Mouse (Mus musculus) kidney, postnatal 0 days (tissue): ENCODE measurements around the gene Skp1a. TPM values are rescaled to one million over a fixed set of nuclear protein-coding genes. Genes with fewer than 3 reads are reported as not detected.
A peak's percentile ranks its signal among the peaks of the same experiment; 100 is the strongest.

Source experiments
- ATAC-seq: fragments of 200-750 bp; cut with Nextera tagmentation; replicated peaks from 2 replicates; pipeline ENCODE4 v1.8.0; 2017; ENCODE audit warnings: low read depth, moderate number of reproducible peaks, moderate TSS enrichment, moderate library complexity; ENCODE audit not compliant: low FRiP score
- DNase-seq: peaks from one replicate; pipeline ENCODE4 v3.0.0-alpha.2; 2016; ENCODE audit warnings: low spot score
- H3K27ac ChIP-seq: fragments of 300-500 bp; sonication (generic); 2 replicates; pipeline ENCODE4 v1.5.1; 2014; ENCODE audit warnings: mild to moderate bottlenecking
- H3K27me3 ChIP-seq: fragments of 300-500 bp; sonication (generic); 2 replicates; pipeline ENCODE4 v1.6.1; 2014; ENCODE audit warnings: low read length, mixed read lengths; ENCODE audit not compliant: insufficient read depth
- H3K36me3 ChIP-seq: fragments of 300-500 bp; sonication (generic); 2 replicates; pipeline ENCODE4 v1.6.1; 2014; ENCODE audit warnings: low read length, mixed read lengths; ENCODE audit not compliant: insufficient read depth
- H3K4me1 ChIP-seq: fragments of 300-500 bp; sonication (generic); replicated peaks from 2 replicates; pipeline ENCODE4 v1.6.1; 2014; ENCODE audit warnings: antibody characterized with exemption, low read length, mixed read lengths; ENCODE audit not compliant: insufficient read depth
- H3K4me2 ChIP-seq: fragments of 300-500 bp; sonication (generic); 2 replicates; pipeline ENCODE4 v1.6.1; 2014; ENCODE audit warnings: mild to moderate bottlenecking, low read length, moderate library complexity, mixed read lengths
- H3K4me3 ChIP-seq: fragments of 300-500 bp; sonication (generic); replicated peaks from 2 replicates; pipeline ENCODE4 v1.5.1; 2014; ENCODE audit warnings: low read depth, low read length
- H3K9ac ChIP-seq: fragments of 300-500 bp; sonication (generic); 2 replicates; pipeline ENCODE4 v1.6.1; 2014; ENCODE audit warnings: low read depth, low read length
- H3K9me3 ChIP-seq: fragments of 300-500 bp; sonication (generic); replicated peaks from 2 replicates; pipeline ENCODE4 v1.6.1; 2016; ENCODE audit warnings: low read length, inconsistent platforms, mixed read lengths
- CTCF ChIP-seq: IDR thresholded peaks from 2 replicates; pipeline ENCODE4 v1.5.1; 2016; ENCODE audit warnings: antibody characterized with exemption, low read depth, mild to moderate bottlenecking, moderate library complexity
- WGBS: fragments of 180-500 bp; shearing (Covaris S2); extraction: QIAGEN DNeasy Blood & Tissue Kit; methylation state at CpG from one replicate; pipeline ENCODE4 v1.1.7; 2014; 5-methylcytosine and 5-hydroxymethylcytosine counted together
- polyA plus RNA-seq: library from polyadenylated mRNA; unstranded; fragments of >200 nt; fragmentation: Nextera tagmentation; extraction: Ambion mirVana; gene quantifications from 2 replicates; pipeline ENCODE4 v1.2.1, GENCODE M21; 2015

The Skp1a gene
- polyA plus RNA-seq, 1 experiment from 2014 or later, result 917 TPM

DNA sequence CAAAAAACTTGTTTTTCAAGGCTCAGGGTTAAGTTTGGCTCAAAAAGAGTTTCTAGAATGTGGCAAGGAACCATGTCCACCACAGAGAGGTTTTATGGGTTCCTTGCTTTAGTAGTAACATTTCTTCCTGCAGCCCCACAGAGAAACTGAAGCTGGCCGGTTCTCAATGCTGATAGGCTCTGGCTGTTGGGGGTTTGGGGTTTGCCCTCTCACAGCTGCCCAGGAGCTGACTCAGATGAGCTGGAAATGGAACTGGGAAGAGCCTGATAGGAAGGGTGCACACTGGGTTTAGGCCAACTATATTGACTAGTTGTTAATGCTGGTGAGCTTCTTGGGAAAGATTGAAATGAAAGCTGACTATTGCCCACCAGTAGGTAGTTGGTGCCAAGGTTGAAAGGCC, 20.9 kb downstream of the Skp1a start:
- H3K27me3 ChIP-seq, result no peaks in the 10 kb centered on the region
- no peaks in the 10 kb centered on the region for H3K4me1 ChIP-seq
- no peak overlapping the region for H3K4me2 ChIP-seq
- no peak overlapping the region for H3K4me3 ChIP-seq
- H3K27ac ChIP-seq, result 0 out of 2 replicates have a peak overlapping the region, but pooled peaks have one; percentile 25
- peak; percentile 24 for DNase-seq
- H3K9ac ChIP-seq, result no peak overlapping the region
- peaks cover 8% of the 10 kb centered on the region for H3K36me3 ChIP-seq
- no peak for TF ChIP-seq CTCF
- WGBS, result 68% methylated on average over 1 of the region's 1 CpGs
- no peak for ATAC-seq
- no peaks in the 10 kb centered on the region for H3K9me3 ChIP-seq

DNA sequence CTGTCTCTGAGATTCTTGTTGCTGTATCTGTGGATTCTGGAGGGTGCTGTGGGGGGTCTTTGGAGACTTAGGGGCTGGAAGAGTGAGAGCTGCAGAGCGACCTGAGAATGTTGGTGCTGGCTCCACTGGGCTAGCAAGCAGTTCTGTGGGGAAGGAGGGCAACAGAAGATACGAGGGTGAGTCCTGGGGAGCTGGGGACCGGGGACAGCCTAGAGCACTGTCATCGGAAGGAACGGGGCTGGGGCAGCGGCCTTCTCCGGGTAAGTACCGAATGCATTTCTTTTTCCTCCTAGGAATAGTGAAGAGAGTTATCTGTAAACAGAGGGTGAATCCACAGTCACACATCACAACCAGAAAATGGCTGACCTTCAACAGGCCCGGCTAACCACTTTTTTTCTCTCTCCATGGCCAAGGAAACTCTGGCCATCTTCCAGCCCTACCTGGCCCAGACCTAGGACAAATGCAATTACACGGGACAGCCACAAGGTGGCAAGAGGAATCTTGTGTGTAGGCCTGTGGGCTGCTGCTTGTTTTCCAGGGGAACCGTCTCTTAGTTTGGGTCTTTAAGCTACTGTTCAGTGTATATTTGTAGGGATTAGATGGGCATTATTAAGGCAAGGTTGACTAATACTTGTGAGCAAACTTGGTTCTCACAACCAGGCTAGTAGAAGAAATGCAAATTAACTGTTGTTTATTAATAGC, 22.0 kb downstream of the Skp1a start:
- peak; percentile 95 for TF ChIP-seq CTCF
- Histone ChIP-seq H3K9ac (no peak overlapping the region), H3K27ac (no peak overlapping the region), H3K27me3 (no peaks in the 10 kb centered on the region), H3K9me3 (no peaks in the 10 kb centered on the region), H3K36me3 (peaks cover 7% of the 10 kb centered on the region), H3K4me3 (no peak overlapping the region), H3K4me1 (no peaks in the 10 kb centered on the region), H3K4me2 (no peak overlapping the region)
- ATAC-seq (0 out of 2 replicates have a peak, but pooled peaks have one; percentile 66), DNase-seq (peak; percentile 85)
- WGBS, result 64% methylated on average over 11 of the region's 11 CpGs

GRCm38 (mm10) chr11:52255077-52255476, 23.3 kb downstream of the Skp1a start:
- 89% methylated on average over 8 of the region's 8 CpGs for WGBS
- H3K27me3 ChIP-seq, result no peaks in the 10 kb centered on the region
- TF ChIP-seq CTCF, result no peak
- ATAC-seq (no peak), DNase-seq (no peak)
- H3K4me2 ChIP-seq, result no peak overlapping the region
- H3K4me3 ChIP-seq, result no peak overlapping the region
- no peaks in the 10 kb centered on the region for H3K4me1 ChIP-seq
- H3K36me3 ChIP-seq, result peaks cover 2% of the 10 kb centered on the region; the same call in 1 of the 2 replicates
- no peak overlapping the region for H3K9ac ChIP-seq
- no peak overlapping the region for H3K27ac ChIP-seq
- no peaks in the 10 kb centered on the region for H3K9me3 ChIP-seq

- no peak overlapping the region for H3K4me2 ChIP-seq
- no peak overlapping the region for H3K4me3 ChIP-seq
- ATAC-seq (no peak), DNase-seq (no peak)
- no peak overlapping the region for H3K9ac ChIP-seq
- H3K27ac ChIP-seq, result no peak overlapping the region
- H3K27me3 ChIP-seq, result no peaks in the 10 kb centered on the region
- no peak for TF ChIP-seq CTCF
- H3K9me3 ChIP-seq, result no peaks in the 10 kb centered on the region
- WGBS, result 69% methylated on average over 3 of the region's 3 CpGs
- peaks cover 2% of the 10 kb centered on the region; the same call in 1 of the 2 replicates for H3K36me3 ChIP-seq
- H3K4me1 ChIP-seq, result no peaks in the 10 kb centered on the region
These were observed 25.6 kb downstream of the Skp1a start for GRCm38 (mm10) chr11:52257376-52257775.

DNA sequence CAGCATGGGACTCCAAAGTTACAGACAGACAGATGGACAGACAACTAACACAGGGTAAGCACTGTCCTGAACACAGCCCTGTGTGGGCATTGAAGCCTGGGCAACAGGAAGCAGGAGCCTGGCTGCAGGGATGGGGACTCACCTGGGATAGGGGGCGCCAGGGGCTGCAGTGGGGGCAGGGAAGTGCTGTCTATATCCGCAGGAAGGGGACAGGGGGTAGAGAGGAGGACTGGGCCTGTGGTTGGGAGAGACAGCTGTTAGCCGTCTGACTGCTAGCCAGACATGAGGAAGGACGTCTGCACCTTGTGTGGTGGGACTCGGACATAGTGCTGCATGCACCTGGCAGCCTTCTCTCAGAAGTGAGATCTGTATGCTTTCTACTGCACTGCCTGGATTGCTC, 26.9 kb downstream of the Skp1a start:
- no peaks in the 10 kb centered on the region for H3K4me1 ChIP-seq
- whole genome bisulfite sequencing, result 73% methylated on average over 5 of the region's 5 CpGs
- H3K9ac ChIP-seq, result no peak overlapping the region
- no peak overlapping the region for H3K27ac ChIP-seq
- H3K4me3 ChIP-seq, result no peak overlapping the region
- TF ChIP-seq CTCF, result no peak
- no peaks in the 10 kb centered on the region for H3K9me3 ChIP-seq
- H3K36me3 ChIP-seq, result peaks cover 2% of the 10 kb centered on the region; the same call in 1 of the 2 replicates
- ATAC-seq (no peak), DNase-seq (no peak)
- H3K27me3 ChIP-seq, result no peaks in the 10 kb centered on the region
- H3K4me2 ChIP-seq, result no peak overlapping the region

DNA sequence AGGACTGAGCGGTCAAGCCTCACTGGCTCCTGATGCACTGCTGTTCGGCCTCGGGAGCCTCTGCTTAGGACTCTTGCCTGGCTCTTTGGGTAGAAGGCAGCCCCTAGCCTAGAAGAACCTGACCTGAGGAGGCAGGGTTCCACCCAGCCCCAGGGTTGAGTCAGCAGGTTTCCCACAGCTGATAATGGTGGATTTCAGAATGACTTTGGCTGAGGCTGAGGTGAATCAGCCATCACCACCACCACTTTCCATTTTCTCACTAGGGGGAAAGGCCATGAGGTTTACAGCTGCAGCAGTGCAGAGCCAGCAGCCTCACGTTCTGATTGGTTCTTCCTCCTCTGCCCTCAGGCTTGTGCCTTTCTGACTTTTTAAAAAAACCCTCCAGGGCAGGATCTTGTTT, 29.1 kb downstream of the Skp1a start:
- ATAC-seq (no peak), DNase-seq (no peak)
- WGBS, result 57% methylated on average over 4 of the region's 4 CpGs
- Histone ChIP-seq H3K36me3 (no peaks in the 10 kb centered on the region), H3K27me3 (no peaks in the 10 kb centered on the region), H3K9me3 (no peaks in the 10 kb centered on the region), H3K4me1 (no peaks in the 10 kb centered on the region), H3K9ac (no peak overlapping the region), H3K27ac (no peak overlapping the region), H3K4me3 (no peak overlapping the region), H3K4me2 (no peak overlapping the region)
- TF ChIP-seq CTCF, result no peak

DNA sequence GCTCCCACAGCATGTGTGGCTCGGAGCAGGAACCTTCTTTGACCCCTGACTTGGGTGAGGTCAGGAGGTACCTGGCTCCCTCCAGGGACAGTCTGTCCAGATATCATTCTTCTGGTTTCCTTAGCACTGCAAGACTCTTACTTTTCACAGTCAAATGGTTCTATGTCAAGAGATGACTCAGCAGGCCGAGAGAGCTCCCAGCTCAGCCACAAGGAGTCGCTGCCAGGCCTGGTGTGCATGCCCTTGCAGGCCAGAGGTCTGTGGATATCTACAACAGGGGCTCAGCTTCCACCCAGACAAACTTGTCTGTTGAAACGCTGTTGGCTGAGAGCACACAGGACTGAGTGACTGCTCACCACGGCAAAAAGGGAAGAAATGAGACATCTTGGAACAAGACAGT, 30.1 kb downstream of the Skp1a start:
- no peaks in the 10 kb centered on the region for H3K27me3 ChIP-seq
- no peak overlapping the region for H3K27ac ChIP-seq
- 63% methylated on average over 5 of the region's 5 CpGs for WGBS
- H3K9ac ChIP-seq, result no peak overlapping the region
- H3K4me2 ChIP-seq, result no peak overlapping the region
- DNase-seq (peak; percentile 60), ATAC-seq (0 out of 2 replicates have a peak, but pooled peaks have one; percentile 14)
- H3K4me3 ChIP-seq, result no peak overlapping the region
- no peaks in the 10 kb centered on the region for H3K4me1 ChIP-seq
- H3K36me3 ChIP-seq, result no peaks in the 10 kb centered on the region
- no peaks in the 10 kb centered on the region for H3K9me3 ChIP-seq
- peak; percentile 82 for TF ChIP-seq CTCF
